Mouse (Mus musculus) gastrocnemius, postnatal 4 days (tissue): Measurements from ENCODE around the gene Il17re. TPM values are rescaled to one million over a fixed set of nuclear protein-coding genes. Genes with fewer than 3 reads are reported as not detected.

Experiments used
- DNase-seq, 2 experiments: peaks; one replicate each; pipeline ENCODE4 v3.0.0; 2021 to 2022; ENCODE audit warnings: low spot score in 2 of 2, mixed read lengths in 2 of 2
- long read RNA-seq, 2 experiments: library from polyadenylated mRNA; stranded (forward); transcript quantifications; one replicate each; pipeline ENCODE4 v2.0.0; 2021
- total RNA-seq, 2 experiments: library from RNA; stranded (reverse); gene quantifications; 2 replicates each; pipeline ENCODE4 v1.2.3; 2021

Il17re gene
- under 1 TPM; 0.52 to 0.88 TPM for total RNA-seq
- long read RNA-seq, experiment 1, partial matches to known transcripts = 1 of 2 reads
- long read RNA-seq, experiment 1, other reads (novel, unspliced or antisense) = 1 of 2 reads
- long read RNA-seq, experiment 2 = 0 reads

- no peak for DNase-seq
These were observed at the start of gene Il17re for GRCm38 (mm10) chr6:113457952-113458534. TSS of gene Il17re (plus strand) at chr6:113458484.

- no peak for DNase-seq
These were observed 48.3 kb upstream of the Il17re start for GRCm38 (mm10) chr6:113410001-113410400.

GRCm38 (mm10) chr6:113416416-113416815, 41.9 kb upstream of the Il17re start:
- DNase-seq = no peak

GRCm38 (mm10) chr6:113418441-113419198, 39.7 kb upstream of the Il17re start:
- DNase-seq = peak in 1 of 2 experiments; percentile 30

GRCm38 (mm10) chr6:113419199-113419587, 39.1 kb upstream of the Il17re start, which contains the start of gene Rpusd3:
TSS of gene Rpusd3 (minus strand) at chr6:113419340.
- DNase-seq = peak; percentile 99 to 100

- no peak for DNase-seq
These were observed 35.3 kb upstream of the Il17re start for GRCm38 (mm10) chr6:113423000-113423399.

- DNase-seq = no peak
These were observed 34.1 kb upstream of the Il17re start for GRCm38 (mm10) chr6:113424187-113424586.

- no peak for DNase-seq
These were observed 31.6 kb upstream of the Il17re start for GRCm38 (mm10) chr6:113426696-113427095.

- DNase-seq = peak in 1 of 2 experiments; percentile 41
These were observed 30.9 kb upstream of the Il17re start for GRCm38 (mm10) chr6:113427397-113427796.

- no peak for DNase-seq
These were observed 30.3 kb upstream of the Il17re start for GRCm38 (mm10) chr6:113428006-113428405.

GRCm38 (mm10) chr6:113429965-113430364, 28.3 kb upstream of the Il17re start:
- no peak for DNase-seq

- DNase-seq = no peak
These were observed 27.4 kb upstream of the Il17re start for GRCm38 (mm10) chr6:113430846-113431245.

GRCm38 (mm10) chr6:113431801-113432200, 26.5 kb upstream of the Il17re start:
- no peak for DNase-seq

- DNase-seq = no peak
These were observed 24.6 kb upstream of the Il17re start for GRCm38 (mm10) chr6:113433661-113434060.

GRCm38 (mm10) chr6:113434691-113435090, 23.6 kb upstream of the Il17re start:
- no peak for DNase-seq

GRCm38 (mm10) chr6:113435664-113436205, 22.5 kb upstream of the Il17re start, which contains the start of gene Cidec:
TSS of gene Cidec (minus strand) at chr6:113435760.
- no peak for DNase-seq

GRCm38 (mm10) chr6:113437135-113437534, 21.1 kb upstream of the Il17re start:
- no peak for DNase-seq

- no peak for DNase-seq
These were observed 19.4 kb upstream of the Il17re start for GRCm38 (mm10) chr6:113438721-113439430.

- DNase-seq = no peak
These were observed 17.6 kb upstream of the Il17re start for GRCm38 (mm10) chr6:113440686-113441085.

- DNase-seq = peak in 1 of 2 experiments; percentile 68
These were observed 17.1 kb upstream of the Il17re start for GRCm38 (mm10) chr6:113441147-113441680.

GRCm38 (mm10) chr6:113442087-113442441, 16.2 kb upstream of the Il17re start:
- no peak for DNase-seq
